Mouse (Mus musculus) erythroblast, embryonic 14.5 days (primary cell): ENCODE data around the gene Usmg5.

Source experiments
- GATA1 ChIP-seq: IDR thresholded peaks from 2 replicates; pipeline ENCODE4 v1.6.1; 2012; ENCODE audit warnings: low read length, inconsistent platforms, mixed read lengths
- TAL1 ChIP-seq: IDR thresholded peaks from 3 replicates; pipeline ENCODE4 v1.6.1; 2012; ENCODE audit warnings: low read length, inconsistent platforms, mixed read lengths

DNA sequence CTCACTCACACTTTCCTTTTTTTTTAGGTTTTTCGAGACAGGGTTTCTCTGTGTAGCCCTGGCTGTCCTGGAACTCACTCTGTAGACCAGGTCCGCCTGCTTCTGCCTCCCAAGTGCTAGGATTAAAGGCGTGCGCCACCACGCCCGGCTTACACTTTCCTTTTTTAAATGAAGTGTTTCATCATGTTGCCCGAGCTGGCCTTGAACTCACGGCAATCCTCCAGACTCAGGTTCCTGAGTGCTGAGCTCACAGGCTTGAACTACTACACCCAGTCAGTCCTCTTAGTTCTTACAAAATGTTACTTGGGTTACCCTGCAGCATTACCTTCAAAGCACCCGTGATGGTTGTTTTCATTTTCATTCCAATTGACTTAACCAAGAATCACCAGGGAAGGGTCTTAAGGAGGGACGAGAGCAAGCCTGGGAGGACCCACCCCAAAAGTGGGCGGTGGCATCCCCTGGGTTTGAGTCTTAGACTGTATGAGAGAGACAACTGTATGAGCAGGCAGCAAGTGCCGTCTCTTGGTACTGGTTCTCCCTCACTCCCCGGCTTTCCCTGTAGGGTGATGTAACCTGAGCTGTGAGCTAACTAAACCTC is 43.1 kb downstream of the Usmg5 start:
- TF ChIP-seq TAL1 (no peak), GATA1 (no peak)
